Mouse (Mus musculus): ENCODE measurements at regions not wholly inside any gene's neighbourhood (a gene's known extent, or its start where the extent isn't known, plus 50 kb on each side); places are given as distances from the start of the nearest gene placed in this dataset.
"Not testable (repeated sequence)": the region's sequence is repeated elsewhere in the genome, so short reads cannot be mapped to it uniquely, and the experiment has no call there.

- DNase-seq (ENCODE audit: low spot score in 2 of 2) = no peak
Measured at GRCm38 (mm10) chr4:7237848-7238247, 1001.0 kb downstream of the Car8 start.

GRCm38 (mm10) chr4:7234537-7234936 lies 1004.3 kb downstream of the Car8 start:
- not testable (repeated sequence) for DNase-seq (ENCODE audit: low spot score in 2 of 2)

- no peak for DNase-seq (ENCODE audit: low spot score in 2 of 2)
Measured at GRCm38 (mm10) chr4:7228980-7229379, 1009.9 kb downstream of the Car8 start.

GRCm38 (mm10) chr4:7222922-7223321 lies 1015.9 kb downstream of the Car8 start:
- DNase-seq (ENCODE audit: low spot score in 2 of 2) = no peak

DNA sequence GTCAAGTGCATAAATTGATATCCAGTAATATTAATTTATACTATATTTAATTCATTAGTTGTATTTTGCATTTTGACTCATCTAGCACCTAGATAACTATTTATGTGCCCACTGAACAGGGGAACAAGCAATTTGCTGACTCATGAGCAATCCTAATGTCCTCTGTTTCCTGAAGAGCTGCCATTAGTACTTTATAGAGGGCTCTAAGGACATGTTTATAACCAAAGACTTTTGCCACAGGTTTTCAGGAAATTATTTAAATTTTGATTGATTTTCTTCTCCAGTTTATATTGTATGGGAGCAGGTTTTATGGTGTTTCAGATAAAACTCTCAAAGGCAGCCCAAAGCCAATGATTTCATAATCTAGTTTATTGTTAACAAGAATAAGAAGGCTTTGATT lies 1018.4 kb downstream of the Car8 start:
- no peak for DNase-seq (ENCODE audit: low spot score in 2 of 2)

DNA sequence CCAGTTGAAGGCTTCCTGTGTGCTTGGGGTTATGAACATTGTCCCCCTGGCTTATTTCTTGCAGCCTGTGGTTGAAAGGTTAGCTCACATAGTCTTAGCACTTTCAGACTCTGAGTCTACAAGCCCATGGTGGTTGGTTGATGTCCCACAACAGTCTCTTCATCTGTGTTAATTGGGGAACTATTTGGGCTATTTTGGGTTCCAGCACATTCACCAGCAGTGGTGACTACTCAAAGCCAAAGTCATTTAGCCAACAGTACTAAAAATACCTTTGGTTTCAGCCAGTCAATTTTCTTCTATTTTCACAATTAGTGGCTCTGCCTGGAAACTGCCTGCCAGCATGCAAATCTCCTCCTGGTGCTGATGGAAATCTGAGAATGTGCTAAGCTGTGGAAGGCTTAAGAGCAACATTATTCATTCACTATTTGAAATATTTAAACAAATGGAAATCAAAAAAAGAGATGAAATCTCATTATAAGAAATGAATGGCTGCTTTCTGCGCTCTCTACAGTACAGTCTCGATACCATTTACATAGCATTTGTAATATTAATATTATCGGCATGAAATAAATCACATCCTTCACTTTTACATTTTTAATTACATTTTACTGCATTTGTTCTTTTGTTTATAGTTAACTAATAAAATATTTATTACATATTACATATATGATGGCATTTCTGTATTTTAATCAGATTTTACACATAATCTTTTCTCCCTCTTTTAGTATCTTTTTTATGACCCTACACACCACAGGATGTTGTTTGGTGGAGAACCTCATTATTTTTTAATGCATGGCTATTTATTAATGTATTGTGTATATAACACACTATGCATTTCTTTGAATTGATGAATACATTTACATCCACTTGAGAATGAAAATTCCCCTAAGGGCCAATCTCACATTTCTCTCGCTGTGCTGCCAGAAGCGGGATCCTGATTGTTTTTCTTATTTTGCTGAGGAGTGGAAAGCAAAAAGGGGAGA lies 1023.5 kb downstream of the Car8 start:
- no peak for DNase-seq (ENCODE audit: low spot score in 2 of 2)

GRCm38 (mm10) chr4:7206987-7207386 lies 1031.9 kb downstream of the Car8 start:
- DNase-seq (ENCODE audit: low spot score in 2 of 2) = no peak

GRCm38 (mm10) chr4:7201816-7202215 lies 1037.0 kb downstream of the Car8 start:
- DNase-seq (ENCODE audit: low spot score in 2 of 2) = no peak

DNA sequence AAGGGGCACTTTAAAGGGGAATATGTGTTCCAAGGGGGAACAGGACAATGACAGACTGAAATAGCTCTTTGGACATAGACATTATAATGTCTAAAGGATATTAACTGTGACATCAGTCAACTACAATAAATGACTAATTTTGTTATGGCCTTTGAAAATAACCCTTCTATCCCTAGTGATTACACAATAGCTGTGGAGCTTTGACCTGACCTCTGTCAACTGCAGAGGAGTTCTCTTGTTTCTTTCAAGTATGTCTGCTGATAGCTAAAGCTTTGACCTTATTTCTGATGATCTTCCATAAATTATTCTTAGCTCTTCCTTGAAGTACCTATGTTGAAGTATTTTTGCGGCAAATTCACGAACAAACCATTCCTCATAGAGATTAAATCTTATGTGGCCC lies 1038.9 kb downstream of the Car8 start:
- no peak for DNase-seq (ENCODE audit: low spot score in 2 of 2)

GRCm38 (mm10) chr4:7199052-7199451 lies 1039.8 kb downstream of the Car8 start:
- no peak for DNase-seq (ENCODE audit: low spot score in 2 of 2)

DNA sequence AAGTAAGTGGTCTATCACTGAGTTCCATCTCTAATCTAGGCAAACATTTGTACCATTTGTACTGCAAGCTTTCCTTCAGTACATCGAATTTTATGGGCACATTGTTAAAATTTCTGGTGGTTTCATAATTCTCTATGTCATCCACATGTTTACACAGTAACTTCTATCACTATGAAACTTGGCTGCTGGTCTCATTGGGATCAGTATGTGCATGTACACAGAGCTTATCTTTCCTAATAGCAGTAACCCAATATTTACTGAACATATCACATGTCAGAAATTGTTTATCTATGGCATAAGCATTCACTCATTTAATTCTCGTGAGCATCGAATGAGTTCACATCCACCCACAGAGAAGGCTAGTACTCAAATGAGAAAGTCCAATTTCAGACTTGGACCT lies 1042.3 kb downstream of the Car8 start:
- DNase-seq (ENCODE audit: low spot score in 2 of 2) = no peak

DNA sequence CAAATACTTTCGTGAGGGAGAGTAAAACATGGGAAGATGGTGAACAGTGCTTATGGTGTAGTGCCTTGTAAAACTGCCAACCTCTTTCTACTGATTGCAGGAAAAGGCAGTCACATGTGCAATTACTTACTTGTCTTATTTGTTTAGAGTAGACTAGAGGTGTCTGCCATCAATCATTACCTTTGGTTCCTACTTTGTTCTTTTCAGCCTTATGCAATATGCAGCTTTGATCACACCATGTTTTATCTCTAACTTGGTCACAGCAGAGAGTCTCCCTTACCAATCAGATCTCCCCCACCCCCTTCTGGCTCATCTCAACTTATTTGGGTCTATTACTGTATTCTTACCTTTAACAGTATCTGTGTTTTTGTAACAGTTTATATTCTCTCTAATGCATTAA lies 1043.2 kb downstream of the Car8 start:
- no peak for DNase-seq (ENCODE audit: low spot score in 2 of 2)

DNA sequence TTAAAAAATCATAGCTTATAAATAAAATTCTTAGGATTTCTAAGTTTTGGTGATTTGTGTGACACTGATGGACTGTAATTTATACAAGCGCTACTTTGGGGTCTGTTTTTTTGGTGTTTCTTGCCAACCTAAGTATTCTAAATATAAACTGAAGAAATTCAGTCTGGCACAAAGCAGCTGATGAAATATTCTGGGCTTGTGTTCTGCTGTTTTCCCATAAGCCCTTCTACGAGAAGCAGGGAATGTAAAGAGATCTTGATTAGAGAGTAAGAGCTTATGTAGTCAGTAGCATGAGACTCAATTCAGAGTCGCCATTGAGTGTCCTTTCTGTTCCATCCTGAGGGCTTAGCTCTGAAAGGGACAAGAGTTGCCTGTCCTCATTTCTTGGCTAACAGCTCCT lies 1046.9 kb downstream of the Car8 start:
- DNase-seq (ENCODE audit: low spot score in 2 of 2) = no peak

DNA sequence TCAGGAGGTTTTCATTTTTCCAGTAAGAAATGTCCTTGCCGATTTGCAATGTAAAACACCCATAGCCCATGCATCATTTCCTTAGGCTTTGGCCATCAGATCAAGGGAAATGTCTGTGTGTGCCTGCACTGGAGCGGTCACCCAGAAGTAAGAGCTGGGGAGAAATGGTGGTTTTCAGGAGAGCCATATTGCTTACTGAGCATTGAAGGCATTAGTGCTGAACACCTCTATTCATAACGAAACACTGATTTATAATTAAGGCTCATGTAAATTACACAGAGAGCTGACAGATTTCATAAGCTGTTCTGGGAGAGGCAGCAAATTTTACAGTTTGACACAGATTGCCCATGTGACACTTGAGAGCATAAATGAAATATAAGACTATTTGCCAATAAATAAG lies 1047.6 kb downstream of the Car8 start:
- DNase-seq (ENCODE audit: low spot score in 2 of 2) = no peak

DNA sequence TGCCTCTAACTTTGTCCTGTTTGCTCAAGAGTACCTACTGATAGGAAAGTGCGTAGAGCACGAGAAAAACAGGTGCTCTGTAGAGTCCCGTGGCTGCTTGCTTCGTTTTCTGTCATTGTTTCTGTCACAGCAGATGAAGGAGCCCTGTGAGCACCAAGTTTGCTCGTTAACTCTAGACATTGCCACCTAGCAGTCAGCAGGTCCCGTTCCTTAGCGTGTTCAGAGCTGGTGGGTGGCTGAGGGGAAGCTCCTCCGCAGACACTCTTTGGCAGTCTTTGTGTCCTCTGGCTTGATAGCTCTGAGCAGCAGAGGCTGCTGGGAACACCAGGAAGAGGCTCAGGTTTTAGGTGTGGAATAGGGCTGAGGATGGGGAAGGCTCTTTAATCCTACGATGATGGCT lies 1063.8 kb downstream of the Car8 start:
- DNase-seq (ENCODE audit: low spot score in 2 of 2) = peak in 1 of 2 experiments; percentile 11

DNA sequence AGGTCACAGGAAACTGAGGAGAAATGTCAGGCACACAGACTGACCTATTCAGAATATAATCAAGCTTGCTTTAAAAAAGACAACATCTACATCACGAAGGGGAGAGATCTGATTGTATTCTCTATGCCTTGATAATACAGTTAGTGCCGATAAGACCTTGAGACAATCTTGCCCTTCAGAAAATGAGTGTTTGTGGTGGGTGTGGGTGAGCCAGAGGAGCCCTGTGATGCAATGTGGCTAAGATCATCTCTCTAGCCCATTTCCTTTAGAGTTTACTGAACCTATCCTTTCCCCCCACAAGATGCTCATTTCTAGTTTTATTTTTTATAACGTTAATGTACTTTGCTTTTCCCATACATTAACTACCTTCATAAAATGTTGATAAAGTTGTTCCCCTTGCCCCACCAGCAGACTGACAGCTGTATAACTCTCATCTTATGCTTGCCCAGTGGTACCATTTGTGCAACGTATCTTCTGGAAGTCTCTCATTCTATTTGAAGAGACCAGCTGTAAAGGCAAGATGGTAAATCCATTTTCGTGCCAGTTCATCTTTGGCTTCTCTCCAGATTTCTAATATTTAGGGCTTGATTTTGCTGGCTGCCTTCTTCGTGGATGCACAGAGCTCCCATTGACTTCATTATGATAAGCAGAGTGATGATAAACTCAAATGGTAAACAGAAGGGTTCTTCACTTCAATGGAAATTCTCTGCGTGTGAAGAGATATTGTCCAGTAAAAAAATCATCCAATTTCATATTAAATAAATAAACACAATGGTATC lies 1066.1 kb downstream of the Car8 start:
- no peak for DNase-seq (ENCODE audit: low spot score in 2 of 2)

GRCm38 (mm10) chr4:7171637-7172417 lies 1067.0 kb downstream of the Car8 start:
- no peak for DNase-seq (ENCODE audit: low spot score in 2 of 2)

GRCm38 (mm10) chr4:7161411-7161810 lies 1077.4 kb downstream of the Car8 start:
- no peak for DNase-seq (ENCODE audit: low spot score in 2 of 2)

- no peak for DNase-seq (ENCODE audit: low spot score in 2 of 2)
Measured at GRCm38 (mm10) chr4:7157883-7158282, 1081.0 kb downstream of the Car8 start.

- no peak for DNase-seq (ENCODE audit: low spot score in 2 of 2)
Measured at GRCm38 (mm10) chr4:7154256-7154655, 1084.6 kb downstream of the Car8 start.

DNA sequence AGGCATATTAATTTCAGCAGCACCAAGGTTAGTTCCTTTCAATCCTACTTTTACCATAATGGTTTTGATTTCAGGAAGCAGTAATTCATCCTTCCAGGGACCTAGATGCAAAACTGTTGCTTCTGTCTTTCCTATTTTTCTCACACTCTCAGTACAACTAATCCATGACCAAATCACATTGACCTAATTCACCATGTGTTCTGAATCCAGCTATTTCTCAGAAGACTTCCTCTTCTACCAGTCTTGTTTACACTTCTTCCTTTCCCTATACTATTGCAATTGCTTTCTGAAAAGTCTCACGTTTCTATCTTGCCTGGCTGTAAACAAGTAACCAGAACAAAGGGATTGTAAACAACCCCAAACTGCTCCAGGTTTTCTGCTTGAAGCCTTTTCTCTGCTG lies 1085.0 kb downstream of the Car8 start:
- DNase-seq (ENCODE audit: low spot score in 2 of 2) = no peak

- peak; percentile 20 to 40 for DNase-seq (ENCODE audit: low spot score in 2 of 2)
Measured at GRCm38 (mm10) chr4:7145756-7146155, 1093.1 kb downstream of the Car8 start.

Measured in thymus, postnatal 10 days (tissue).